Mouse (Mus musculus) heart, embryonic 14.5 days (tissue): ENCODE measurements around the gene Gnb2. TPM values are rescaled to one million over a fixed set of nuclear protein-coding genes. Genes with fewer than 3 reads are reported as not detected.

ENCODE experiments used
- ATAC-seq: fragments of 200-750 bp; cut with Nextera tagmentation; 2 replicates; pipeline ENCODE4 v1.8.0; 2017; ENCODE audit warnings: low read depth, moderate TSS enrichment; ENCODE audit not compliant: insufficient number of reproducible peaks, insufficient read depth, low FRiP score
- H3K27ac ChIP-seq, 2 experiments: fragments of 200-500 bp in 1 of 2; fragments of 300-500 bp in 1 of 2; sonication (generic) in 1 of 2; replicated peaks in 1 of 2; 2 replicates each; pipeline ENCODE4 v1.5.1; 2012 to 2014; ENCODE audit warnings: low read depth in 2 of 2, low read length in 2 of 2, control low read depth in 1 of 2, mild to moderate bottlenecking in 1 of 2, mixed read lengths in 1 of 2; ENCODE audit not compliant: control insufficient read depth in 1 of 2, insufficient read depth in 1 of 2
- H3K27me3 ChIP-seq: fragments of 300-500 bp; sonication (generic); 2 replicates; pipeline ENCODE4 v1.6.1; 2014; ENCODE audit warnings: mild to moderate bottlenecking, low read length, control low read depth; ENCODE audit not compliant: control insufficient read depth, insufficient read depth
- H3K36me3 ChIP-seq: fragments of 300-500 bp; sonication (generic); 2 replicates; pipeline ENCODE4 v1.6.1; 2014; ENCODE audit warnings: mild to moderate bottlenecking, control low read depth, low read length, mixed read lengths; ENCODE audit not compliant: control insufficient read depth, insufficient read depth
- H3K4me1 ChIP-seq, 2 experiments: fragments of 200-500 bp in 1 of 2; fragments of 300-500 bp in 1 of 2; sonication (generic) in 1 of 2; 2 replicates each; pipeline ENCODE4 v1.6.1; 2012 to 2014; ENCODE audit warnings: low read length in 2 of 2, control low read depth in 1 of 2, mixed read lengths in 1 of 2; ENCODE audit not compliant: control insufficient read depth in 2 of 2, insufficient read depth in 2 of 2
- H3K4me2 ChIP-seq: fragments of 300-500 bp; sonication (generic); 2 replicates; pipeline ENCODE4 v1.6.1; 2014; ENCODE audit warnings: mild to moderate bottlenecking, low read length
- H3K4me3 ChIP-seq, 2 experiments: fragments of 200-500 bp in 1 of 2; fragments of 300-500 bp in 1 of 2; sonication (generic) in 1 of 2; 2 replicates each; pipeline ENCODE4 v1.5.1; 2012 to 2014; ENCODE audit warnings: low read length in 2 of 2, mild to moderate bottlenecking in 2 of 2, control low read depth in 1 of 2, low read depth in 1 of 2, moderate library complexity in 1 of 2; ENCODE audit not compliant: control insufficient read depth in 1 of 2, insufficient read depth in 1 of 2
- H3K9ac ChIP-seq: fragments of 300-500 bp; sonication (generic); 2 replicates; pipeline ENCODE4 v1.6.1; 2014; ENCODE audit warnings: mild to moderate bottlenecking, low read length
- H3K9me3 ChIP-seq: fragments of 300-500 bp; sonication (generic); 2 replicates; pipeline ENCODE4 v1.6.1; 2016; ENCODE audit warnings: low read length, control low read depth; ENCODE audit not compliant: control insufficient read depth
- WGBS: fragments of 180-500 bp; shearing (Covaris S2); extraction: QIAGEN DNeasy Blood & Tissue Kit; methylation state at CpG from one replicate; pipeline ENCODE4 v1.1.7; 2014; 5-methylcytosine and 5-hydroxymethylcytosine counted together
- polyA plus RNA-seq: library from polyadenylated mRNA; unstranded; fragments of >200 nt; fragmentation: Nextera tagmentation; extraction: Ambion mirVana; gene quantifications from 2 replicates; pipeline ENCODE4 v1.2.1, GENCODE M21; 2014

Gene Gnb2
- polyA plus RNA-seq, 1 experiment from 2014 or later = 340 TPM

DNA sequence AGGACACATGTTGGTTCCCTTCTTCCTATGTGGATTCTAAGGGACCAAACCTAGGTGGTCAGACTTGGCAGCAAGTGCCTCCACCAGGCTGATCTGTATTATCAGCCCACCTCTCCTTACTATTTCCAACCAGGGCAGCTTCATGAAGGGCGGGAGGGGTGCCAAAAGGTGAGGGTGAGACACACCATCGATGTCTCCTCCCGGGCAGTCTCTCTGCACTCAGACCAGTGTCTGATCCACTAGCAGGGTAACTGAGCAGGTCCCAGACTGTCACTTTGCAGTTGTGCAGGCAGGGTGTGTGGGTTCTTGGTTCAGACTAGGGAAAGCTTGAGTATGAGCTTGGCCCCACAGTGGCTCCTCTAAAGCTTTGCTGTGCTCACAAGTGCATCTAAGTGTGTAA, 18.5 kb downstream of the Gnb2 start:
- no peak overlapping the region for H3K4me3 ChIP-seq
- no peaks in the 10 kb centered on the region for H3K9me3 ChIP-seq
- no peaks in the 10 kb centered on the region for H3K27me3 ChIP-seq
- peaks cover 38% of the 10 kb centered on the region for H3K36me3 ChIP-seq
- H3K4me2 ChIP-seq = no peak overlapping the region
- 81% methylated on average over 3 of the region's 3 CpGs for WGBS
- H3K4me1 ChIP-seq = peaks cover 5 to 38% of the 10 kb centered on the region in 2 experiments
- H3K9ac ChIP-seq = no peak overlapping the region
- ATAC-seq = no peak
- H3K27ac ChIP-seq = no peak overlapping the region

DNA sequence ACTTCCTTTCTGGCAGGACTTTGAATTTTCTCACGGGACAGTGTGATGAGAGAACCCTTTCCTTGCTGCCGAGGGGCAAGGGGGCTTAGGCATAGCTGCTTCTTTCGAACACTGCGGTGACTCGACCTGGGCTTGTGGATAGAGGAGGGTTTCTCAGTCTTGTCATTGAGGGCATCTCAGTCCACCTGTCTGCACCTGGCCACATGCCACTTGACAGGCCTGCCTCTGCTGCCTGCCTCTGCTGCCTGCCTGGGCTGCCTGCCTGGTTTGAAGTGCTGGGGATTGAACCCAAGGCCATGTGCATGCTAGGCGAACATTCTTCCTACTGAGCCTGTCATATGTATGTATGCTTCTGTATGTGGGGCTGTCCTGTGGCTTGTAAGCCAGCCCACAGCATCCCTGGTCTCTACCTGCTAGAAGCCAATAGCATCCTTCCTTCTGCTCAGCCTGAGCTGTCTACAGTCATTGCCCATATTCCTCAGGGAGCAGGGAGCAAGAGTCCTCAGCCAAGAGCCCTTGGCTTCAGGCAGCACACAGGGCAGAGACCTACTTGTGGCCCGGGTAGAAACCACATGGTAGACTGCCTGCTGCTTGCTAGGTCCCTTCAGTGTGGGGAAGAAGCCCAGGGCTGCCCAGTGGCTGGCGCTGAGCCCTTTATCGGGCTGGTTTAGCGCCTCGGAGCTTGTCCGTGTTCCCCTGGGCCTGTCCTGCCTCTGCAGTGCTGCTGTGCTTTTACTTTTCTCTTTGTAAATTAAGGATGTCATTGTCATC, 19.2 kb downstream of the Gnb2 start:
- WGBS = 77% methylated on average over 12 of the region's 12 CpGs

DNA sequence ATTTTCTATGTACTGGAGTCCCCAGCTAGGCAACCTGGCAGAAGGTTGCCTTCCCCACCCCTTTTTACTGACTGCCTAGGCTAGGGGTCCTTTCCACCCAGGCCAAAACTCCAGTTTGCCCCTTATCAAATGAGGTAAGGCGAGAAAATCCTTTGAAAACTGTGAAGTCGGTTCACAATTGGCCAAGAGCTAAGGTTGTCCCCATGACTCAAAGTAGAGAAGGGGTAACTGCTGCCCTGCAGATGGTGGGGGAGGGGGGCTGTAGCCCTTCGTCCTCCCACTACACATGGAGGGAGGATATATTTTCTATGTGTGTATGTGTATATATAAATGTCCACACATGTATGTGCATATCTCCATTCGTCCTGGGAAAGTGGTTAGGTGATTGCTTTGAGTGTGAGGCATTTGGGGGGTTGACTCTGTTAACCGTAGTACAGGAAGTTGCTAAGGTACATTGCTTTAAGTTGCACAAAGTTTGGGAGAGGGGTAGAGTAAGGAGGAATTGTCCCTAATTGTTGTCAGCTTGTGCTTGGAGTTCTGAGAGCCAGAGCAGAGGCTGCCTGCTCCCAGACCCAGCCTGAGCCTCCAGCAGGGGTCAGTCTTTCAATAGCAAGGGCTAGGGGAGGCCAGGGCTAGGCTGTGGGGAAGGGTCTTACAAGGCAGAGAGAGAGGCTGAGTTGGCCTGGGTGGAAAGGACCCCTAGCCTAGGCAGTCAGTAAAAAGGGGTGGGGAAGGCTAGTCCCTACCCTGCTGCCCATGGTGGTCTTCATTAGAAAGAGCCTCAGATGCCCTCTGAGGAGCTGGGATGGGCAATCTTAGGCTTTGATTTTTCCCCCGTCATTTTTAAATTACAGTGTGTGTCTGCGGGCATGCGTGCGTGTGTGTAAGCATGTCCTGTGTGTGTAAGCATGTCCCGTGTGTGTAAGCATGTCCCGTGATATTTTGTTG, 20.2 kb downstream of the Gnb2 start:
- H3K4me2 ChIP-seq = 0 out of 2 replicates have a peak overlapping the region, but pooled peaks have one; percentile 4
- peaks cover 7 to 38% of the 10 kb centered on the region in 2 experiments for H3K4me1 ChIP-seq
- H3K4me3 ChIP-seq = no peak overlapping the region
- no peaks in the 10 kb centered on the region for H3K27me3 ChIP-seq
- H3K27ac ChIP-seq = 0 out of 4 replicates have a peak overlapping the region, but pooled peaks of 1 of the 2 experiments have one; percentile 3
- H3K9me3 ChIP-seq = no peaks in the 10 kb centered on the region
- ATAC-seq = no peak
- H3K9ac ChIP-seq = peak overlapping the region; percentile 21; the same call in 1 of the 2 replicates
- H3K36me3 ChIP-seq = peaks cover 21% of the 10 kb centered on the region
- 77% methylated on average over 11 of the region's 11 CpGs for WGBS

More for the DNA sequence above, 19.2 kb downstream of the Gnb2 start:
- H3K4me1 ChIP-seq = peaks cover 7 to 38% of the 10 kb centered on the region in 2 experiments
- H3K27me3 ChIP-seq = no peaks in the 10 kb centered on the region
- H3K27ac ChIP-seq = no peak overlapping the region
- no peaks in the 10 kb centered on the region for H3K9me3 ChIP-seq
- peaks cover 31% of the 10 kb centered on the region for H3K36me3 ChIP-seq
- no peak overlapping the region for H3K4me3 ChIP-seq
- no peak overlapping the region for H3K4me2 ChIP-seq
- H3K9ac ChIP-seq = no peak overlapping the region
- ATAC-seq = no peak

DNA sequence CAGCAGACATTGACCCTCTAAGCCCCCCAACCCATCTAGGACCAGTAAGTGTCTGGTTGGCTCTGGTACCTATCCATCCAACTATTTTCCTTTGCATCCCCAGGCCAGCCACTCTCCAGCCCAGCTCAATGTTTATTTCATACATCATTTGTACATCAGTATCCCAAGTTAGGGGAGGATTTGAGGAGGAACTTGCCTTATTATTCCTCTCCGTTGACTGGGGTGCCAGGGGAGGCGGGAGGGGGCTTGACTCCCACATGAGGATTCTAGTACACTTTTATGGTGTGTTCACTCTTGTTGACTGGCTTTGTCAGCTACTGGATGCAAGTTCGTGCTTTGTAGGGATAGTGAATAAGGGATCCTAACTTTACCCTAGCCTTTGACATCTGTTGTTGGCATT, 21.6 kb downstream of the Gnb2 start:
- Histone ChIP-seq H3K4me3 (peak overlapping the region; percentile 2 to 98; a peak in 3 of 4 replicates), H3K27ac (peak overlapping the region in 1 of 2 experiments; percentile 89; a peak in 1 of 4 replicates), H3K36me3 (peaks cover 10% of the 10 kb centered on the region; the same call in 1 of the 2 replicates), H3K9me3 (no peaks in the 10 kb centered on the region), H3K4me2 (peak overlapping the region; percentile 82), H3K9ac (peak overlapping the region; percentile 99), H3K27me3 (no peaks in the 10 kb centered on the region), H3K4me1 (peaks cover 7 to 38% of the 10 kb centered on the region in 2 experiments)
- WGBS = 89% methylated on average over 3 of the region's 3 CpGs
- ATAC-seq = no peak

DNA sequence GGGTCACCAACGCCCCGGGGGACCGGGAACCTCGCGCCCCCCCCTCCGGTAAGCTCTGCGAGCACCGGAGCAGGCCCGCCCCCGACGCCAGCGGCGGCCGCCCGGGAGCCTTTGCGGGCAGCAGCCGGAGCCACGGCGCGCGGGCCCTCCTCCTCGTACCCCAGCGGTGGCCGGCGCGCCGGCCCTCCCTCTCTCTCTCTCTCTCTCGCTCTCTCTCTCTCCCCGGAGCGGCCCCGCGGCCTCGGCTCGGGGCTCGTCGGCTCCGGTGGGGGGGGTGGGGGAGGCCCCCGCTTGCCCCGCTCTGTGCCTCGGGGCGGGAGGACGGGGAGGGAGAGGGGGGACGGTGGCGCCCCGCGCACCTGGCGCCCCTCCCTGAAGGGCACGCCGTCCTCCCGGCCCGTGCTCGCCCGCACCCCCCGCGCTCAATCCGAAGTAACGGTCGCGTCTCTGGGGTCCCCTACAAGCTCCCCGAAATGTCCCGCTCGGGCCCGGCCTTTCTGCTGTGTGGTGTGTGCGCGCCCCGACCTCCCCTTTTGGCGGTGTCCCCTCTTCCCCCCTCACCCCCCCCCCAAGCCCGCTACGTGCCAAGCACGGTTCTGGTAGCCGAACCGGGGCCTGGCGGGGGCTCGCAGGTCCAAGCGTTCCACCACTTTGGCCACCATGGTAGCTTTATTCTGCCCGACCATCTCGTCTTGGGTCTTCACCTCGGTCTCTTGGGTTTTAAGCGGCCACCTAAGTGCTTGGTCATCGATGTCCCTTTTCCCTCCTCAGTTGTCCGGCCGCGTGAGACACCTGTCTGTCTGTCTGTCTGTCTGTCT, 22.5 kb downstream of the Gnb2 start:
- Histone ChIP-seq H3K4me2 (peak overlapping the region; percentile 82), H3K9me3 (peaks cover 3% of the 10 kb centered on the region), H3K27me3 (no peaks in the 10 kb centered on the region), H3K9ac (peak overlapping the region; percentile 99), H3K27ac (peak overlapping the region in 1 of 2 experiments; percentile 89; a peak in 2 of 4 replicates), H3K4me3 (peak overlapping the region; percentile 83 to 98), H3K4me1 (peaks cover 7 to 38% of the 10 kb centered on the region in 2 experiments), H3K36me3 (peaks cover 10% of the 10 kb centered on the region; the same call in 1 of the 2 replicates)
- peak; percentile 55 for ATAC-seq
- under 1% methylated on average over 45 of the region's 83 CpGs for whole genome bisulfite sequencing

GRCm38 (mm10) chr5:137510014-137510501, 23.3 kb downstream of the Gnb2 start:
- WGBS = 2% methylated on average over 27 of the region's 52 CpGs
- H3K27ac ChIP-seq = peak overlapping the region in 1 of 2 experiments; percentile 89; a peak in 2 of 4 replicates

More at GRCm38 (mm10) chr5:137510014-137510501, 23.3 kb downstream of the Gnb2 start:
- Histone ChIP-seq H3K36me3 (peaks cover 10% of the 10 kb centered on the region; the same call in 1 of the 2 replicates), H3K4me3 (peak overlapping the region; percentile 83 to 98), H3K4me2 (peak overlapping the region; percentile 82), H3K9ac (peak overlapping the region; percentile 99), H3K9me3 (peaks cover 3% of the 10 kb centered on the region), H3K4me1 (peaks cover 7 to 38% of the 10 kb centered on the region in 2 experiments), H3K27me3 (no peaks in the 10 kb centered on the region)
- ATAC-seq = peak; percentile 72
